Mouse (Mus musculus) limb, embryonic 14.5 days (tissue): ENCODE results near the gene Cables2. TPM values are rescaled to one million over a fixed set of nuclear protein-coding genes. Genes with fewer than 3 reads are reported as not detected.

Experiments
- ATAC-seq: fragments of 200-750 bp; cut with Nextera tagmentation; 2 replicates; pipeline ENCODE4 v1.8.0; 2017; ENCODE audit warnings: low read depth, moderate number of reproducible peaks, moderate TSS enrichment; ENCODE audit not compliant: low FRiP score
- DNase-seq: peaks from one replicate; pipeline ENCODE4 v3.0.0-alpha.2; 2015; ENCODE audit warnings: low spot score
- H3K27ac ChIP-seq: fragments of 300-500 bp; sonication (generic); replicated peaks from 2 replicates; pipeline ENCODE4 v1.5.1; 2014; ENCODE audit warnings: low read depth, mild to moderate bottlenecking, low read length, moderate library complexity, mixed read lengths
- H3K27me3 ChIP-seq: fragments of 300-500 bp; sonication (generic); 2 replicates; pipeline ENCODE4 v1.6.1; 2014; ENCODE audit warnings: low read length, mixed read lengths; ENCODE audit not compliant: control insufficient read depth, insufficient read depth
- H3K36me3 ChIP-seq: fragments of 300-500 bp; sonication (generic); 2 replicates; pipeline ENCODE4 v1.6.1; 2014; ENCODE audit warnings: mild to moderate bottlenecking, low read length, moderate library complexity, mixed read lengths; ENCODE audit not compliant: control insufficient read depth, insufficient read depth
- H3K4me1 ChIP-seq: fragments of 300-500 bp; sonication (generic); 2 replicates; pipeline ENCODE4 v1.6.1; 2014; ENCODE audit warnings: antibody characterized with exemption, low read length, mixed read lengths; ENCODE audit not compliant: control insufficient read depth, insufficient read depth
- H3K4me2 ChIP-seq: fragments of 300-500 bp; sonication (generic); replicated peaks from 2 replicates; pipeline ENCODE4 v1.6.1; 2014; ENCODE audit warnings: low read depth, mild to moderate bottlenecking, low read length, moderate library complexity; ENCODE audit not compliant: severe bottlenecking
- H3K4me3 ChIP-seq: fragments of 300-500 bp; sonication (generic); replicated peaks from 2 replicates; pipeline ENCODE4 v1.5.1; 2014; ENCODE audit warnings: low read length
- H3K9ac ChIP-seq: fragments of 300-500 bp; sonication (generic); 2 replicates; pipeline ENCODE4 v1.6.1; 2014; ENCODE audit warnings: mild to moderate bottlenecking, low read depth, low read length, moderate library complexity; ENCODE audit not compliant: severe bottlenecking
- H3K9me3 ChIP-seq: fragments of 300-500 bp; sonication (generic); 2 replicates; pipeline ENCODE4 v1.6.1; 2016; ENCODE audit warnings: low read length; ENCODE audit not compliant: control insufficient read depth
- POLR2A ChIP-seq: fragments of 200-500 bp; IDR thresholded peaks from 2 replicates; pipeline ENCODE4 v1.8.0; 2012; ENCODE audit warnings: inconsistent platforms, mild to moderate bottlenecking, moderate library complexity, borderline replicate concordance; ENCODE audit not compliant: insufficient read depth, insufficient read length; ENCODE audit errors: extremely low read depth
- WGBS: fragments of 180-500 bp; shearing (Covaris S2); extraction: QIAGEN DNeasy Blood & Tissue Kit; methylation state at CpG from one replicate; pipeline ENCODE4 v1.1.7; 2014; 5-methylcytosine and 5-hydroxymethylcytosine counted together
- polyA plus RNA-seq, 2 experiments: library from polyadenylated mRNA; depleted of rRNA in 1 of 2; stranded (reverse) in 1 of 2; unstranded in 1 of 2; fragments of >200 nt; fragmentation: Nextera tagmentation in 1 of 2; extraction: Ambion mirVana in 1 of 2; gene quantifications; 2 replicates each; pipeline versions ENCODE4 v1.2.1 to v1.2.3; 2012 to 2014

Cables2 gene
- polyA plus RNA-seq, 2 experiments, result 22.5 to 37.7 TPM

GRCm38 (mm10) chr2:180311147-180311546, 37.9 kb upstream of the Cables2 start:
- Histone ChIP-seq H3K9ac (no peak overlapping the region), H3K4me1 (no peaks in the 10 kb centered on the region), H3K4me3 (no peak overlapping the region), H3K27me3 (no peaks in the 10 kb centered on the region), H3K4me2 (no peak overlapping the region), H3K36me3 (no peaks in the 10 kb centered on the region), H3K27ac (no peak overlapping the region), H3K9me3 (no peaks in the 10 kb centered on the region)
- TF ChIP-seq POLR2A, result no peak
- DNase-seq, result no peak
- no peak for ATAC-seq
- 78% methylated on average over 4 of the region's 4 CpGs for WGBS

- DNase-seq (no peak), ATAC-seq (no peak)
- H3K27ac ChIP-seq, result no peak overlapping the region
- H3K9ac ChIP-seq, result no peak overlapping the region
- H3K27me3 ChIP-seq, result no peaks in the 10 kb centered on the region
- H3K9me3 ChIP-seq, result no peaks in the 10 kb centered on the region
- no peaks in the 10 kb centered on the region for H3K4me1 ChIP-seq
- no peak for TF ChIP-seq POLR2A
- H3K4me2 ChIP-seq, result no peak overlapping the region
- no peak overlapping the region for H3K4me3 ChIP-seq
- no peaks in the 10 kb centered on the region for H3K36me3 ChIP-seq
- WGBS, result 62% methylated on average over 2 of the region's 2 CpGs
These were observed 34.4 kb upstream of the Cables2 start for GRCm38 (mm10) chr2:180307680-180308079.

- DNase-seq (no peak), ATAC-seq (no peak)
These were observed 33.3 kb upstream of the Cables2 start for GRCm38 (mm10) chr2:180306423-180307168.

GRCm38 (mm10) chr2:180306009-180306408, 32.7 kb upstream of the Cables2 start:
- Histone ChIP-seq H3K4me2 (no peak overlapping the region), H3K9me3 (0 out of 2 replicates have a peak, but pooled peaks cover 5% of the 10 kb centered on the region), H3K27ac (no peak overlapping the region), H3K36me3 (no peaks in the 10 kb centered on the region), H3K4me3 (no peak overlapping the region), H3K9ac (no peak overlapping the region), H3K4me1 (no peaks in the 10 kb centered on the region), H3K27me3 (no peaks in the 10 kb centered on the region)
- TF ChIP-seq POLR2A, result no peak
- no peak for DNase-seq
- no peak for ATAC-seq
- 73% methylated on average over 2 of the region's 2 CpGs for WGBS

More at GRCm38 (mm10) chr2:180306423-180307168, 33.3 kb upstream of the Cables2 start:
- Histone ChIP-seq H3K36me3 (no peaks in the 10 kb centered on the region), H3K9ac (no peak overlapping the region), H3K9me3 (0 out of 2 replicates have a peak, but pooled peaks cover 5% of the 10 kb centered on the region), H3K27me3 (no peaks in the 10 kb centered on the region), H3K4me2 (no peak overlapping the region), H3K4me1 (no peaks in the 10 kb centered on the region), H3K27ac (no peak overlapping the region), H3K4me3 (no peak overlapping the region)
- whole genome bisulfite sequencing, result 75% methylated on average over 8 of the region's 8 CpGs
- TF ChIP-seq POLR2A, result no peak

- no peak for DNase-seq
- no peak overlapping the region for H3K9ac ChIP-seq
- no peaks in the 10 kb centered on the region for H3K27me3 ChIP-seq
- no peak for TF ChIP-seq POLR2A
- WGBS, result 96% methylated on average over 3 of the region's 3 CpGs
- no peaks in the 10 kb centered on the region for H3K4me1 ChIP-seq
- no peak overlapping the region for H3K4me2 ChIP-seq
- no peak for ATAC-seq
- H3K36me3 ChIP-seq, result no peaks in the 10 kb centered on the region
- H3K9me3 ChIP-seq, result 0 out of 2 replicates have a peak, but pooled peaks cover 5% of the 10 kb centered on the region
- no peak overlapping the region for H3K4me3 ChIP-seq
- no peak overlapping the region for H3K27ac ChIP-seq
These were observed 32.2 kb upstream of the Cables2 start for GRCm38 (mm10) chr2:180305490-180305889.
